Mouse (Mus musculus): Measurements from ENCODE around the gene Col6a1. TPM values are rescaled to one million over a fixed set of nuclear protein-coding genes. Genes with fewer than 3 reads are reported as not detected.
"Not testable (repeated sequence)": the region's sequence is repeated elsewhere in the genome, so short reads cannot be mapped to it uniquely, and the experiment has no call there.

The Col6a1 gene
- polyA plus RNA-seq, 1 experiment from 2014 or later: 275 TPM

- H3K4me1 ChIP-seq (ENCODE audit: control insufficient read depth, insufficient read depth, low read length): no peaks in the 10 kb centered on the region
- H3K4me2 ChIP-seq (replicated peaks; ENCODE audit: low read depth, low read length): no peak overlapping the region
- ATAC-seq (ENCODE audit: insufficient number of reproducible peaks, insufficient read depth, low FRiP score, low read depth): no peak
- no peaks in the 10 kb centered on the region; the same call in 1 of the 2 replicates for H3K9me3 ChIP-seq (ENCODE audit: control insufficient read depth, low read depth, low read length)
- no peaks in the 10 kb centered on the region for H3K36me3 ChIP-seq (ENCODE audit: control insufficient read depth, insufficient read depth, low read length)
- WGBS: 91% methylated on average over 3 of the region's 3 CpGs
- H3K9ac ChIP-seq (replicated peaks; ENCODE audit: low read depth, low read length): no peak overlapping the region
- H3K4me3 ChIP-seq (ENCODE audit: low read depth, low read length): no peak overlapping the region
- H3K27ac ChIP-seq (ENCODE audit: low read length): no peak overlapping the region
- no peaks in the 10 kb centered on the region for H3K27me3 ChIP-seq (ENCODE audit: control insufficient read depth, insufficient read depth, low read length)
Measured at GRCm38 (mm10) chr10:76753640-76754039, 27.7 kb upstream of the Col6a1 start.

DNA sequence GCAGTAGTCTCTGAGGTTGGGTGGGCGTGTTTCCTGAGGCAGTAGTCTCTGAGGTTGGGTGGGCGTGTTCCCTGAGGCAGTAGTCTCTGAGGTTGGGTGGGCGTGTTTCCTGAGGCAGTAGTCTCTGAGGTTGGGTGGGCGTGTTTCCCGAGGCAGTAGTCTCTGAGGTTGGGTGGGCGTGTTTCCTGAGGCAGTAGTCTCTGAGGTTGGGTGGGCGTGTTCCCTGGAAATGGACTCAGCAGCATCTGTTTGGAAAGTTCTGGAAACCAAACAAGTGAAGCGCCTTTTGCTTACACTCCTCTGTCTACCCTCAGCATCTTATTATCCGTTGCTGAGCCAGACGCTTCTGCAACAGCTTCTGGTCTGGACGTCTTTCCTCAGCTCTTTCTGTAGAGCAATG, 18.3 kb upstream of the Col6a1 start:
- ATAC-seq (ENCODE audit: insufficient number of reproducible peaks, insufficient read depth, low FRiP score, low read depth); H3K4me1 ChIP-seq (ENCODE audit: control insufficient read depth, insufficient read depth, low read length); H3K9me3 ChIP-seq (ENCODE audit: control insufficient read depth, low read depth, low read length); H3K27me3 ChIP-seq (ENCODE audit: control insufficient read depth, insufficient read depth, low read length); H3K4me2 ChIP-seq (replicated peaks; ENCODE audit: low read depth, low read length); H3K36me3 ChIP-seq (ENCODE audit: control insufficient read depth, insufficient read depth, low read length); H3K9ac ChIP-seq (replicated peaks; ENCODE audit: low read depth, low read length); H3K4me3 ChIP-seq (ENCODE audit: low read depth, low read length); H3K27ac ChIP-seq (ENCODE audit: low read length): not testable (repeated sequence)
- WGBS: 45% methylated on average over 11 of the region's 11 CpGs

DNA sequence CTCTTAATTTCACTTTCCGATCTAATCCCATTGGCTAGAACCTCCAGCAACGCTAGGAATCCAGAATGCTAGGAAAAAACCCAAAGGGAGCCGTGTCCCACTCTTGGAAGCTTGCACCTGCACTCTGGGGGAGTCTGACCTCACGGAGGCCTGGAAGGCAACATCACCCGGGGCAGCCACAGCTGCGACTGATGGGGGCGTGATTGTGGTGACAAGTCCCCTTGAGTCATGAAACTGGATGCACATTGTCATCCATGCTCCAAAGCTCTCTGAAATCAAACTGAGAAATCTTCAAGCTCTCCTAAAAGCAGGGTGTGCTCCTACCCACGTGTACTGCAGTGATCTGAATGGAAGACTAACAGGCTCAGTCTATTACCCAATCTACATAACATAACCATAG, 10.8 kb upstream of the Col6a1 start:
- Histone ChIP-seq H3K9me3 (ENCODE audit: control insufficient read depth, low read depth, low read length) (no peaks in the 10 kb centered on the region), H3K27ac (ENCODE audit: low read length) (no peak overlapping the region), H3K36me3 (ENCODE audit: control insufficient read depth, insufficient read depth, low read length) (no peaks in the 10 kb centered on the region), H3K4me1 (ENCODE audit: control insufficient read depth, insufficient read depth, low read length) (peaks cover 24% of the 10 kb centered on the region), H3K9ac (replicated peaks; ENCODE audit: low read depth, low read length) (no peak overlapping the region), H3K4me3 (ENCODE audit: low read depth, low read length) (no peak overlapping the region), H3K4me2 (replicated peaks; ENCODE audit: low read depth, low read length) (no peak overlapping the region), H3K27me3 (ENCODE audit: control insufficient read depth, insufficient read depth, low read length) (no peaks in the 10 kb centered on the region)
- no peak for ATAC-seq (ENCODE audit: insufficient number of reproducible peaks, insufficient read depth, low FRiP score, low read depth)
- WGBS: 63% methylated on average over 8 of the region's 8 CpGs

- Histone ChIP-seq H3K4me3 (ENCODE audit: low read depth, low read length) (no peak overlapping the region), H3K27me3 (ENCODE audit: control insufficient read depth, insufficient read depth, low read length) (no peaks in the 10 kb centered on the region), H3K9me3 (ENCODE audit: control insufficient read depth, low read depth, low read length) (no peaks in the 10 kb centered on the region), H3K4me2 (replicated peaks; ENCODE audit: low read depth, low read length) (no peak overlapping the region), H3K4me1 (ENCODE audit: control insufficient read depth, insufficient read depth, low read length) (peaks cover 31% of the 10 kb centered on the region), H3K27ac (ENCODE audit: low read length) (peak overlapping the region; percentile 15; the same call in 1 of the 2 replicates), H3K9ac (replicated peaks; ENCODE audit: low read depth, low read length) (no peak overlapping the region), H3K36me3 (ENCODE audit: control insufficient read depth, insufficient read depth, low read length) (no peaks in the 10 kb centered on the region)
- peak; percentile 33; the same call in 1 of the 2 replicates for ATAC-seq (ENCODE audit: insufficient number of reproducible peaks, insufficient read depth, low FRiP score, low read depth)
- WGBS: 3% methylated on average over 4 of the region's 4 CpGs
Measured at GRCm38 (mm10) chr10:76734979-76735378, 9.0 kb upstream of the Col6a1 start.

- 0 out of 2 replicates have a peak overlapping the region, but pooled peaks have one; percentile 6 for H3K9ac ChIP-seq (replicated peaks; ENCODE audit: low read depth, low read length)
- H3K4me1 ChIP-seq (ENCODE audit: control insufficient read depth, insufficient read depth, low read length): peaks cover 31% of the 10 kb centered on the region
- ATAC-seq (ENCODE audit: insufficient number of reproducible peaks, insufficient read depth, low FRiP score, low read depth): no peak
- H3K27ac ChIP-seq (ENCODE audit: low read length): peak overlapping the region; percentile 96
- no peaks in the 10 kb centered on the region for H3K9me3 ChIP-seq (ENCODE audit: control insufficient read depth, low read depth, low read length)
- H3K4me2 ChIP-seq (replicated peaks; ENCODE audit: low read depth, low read length): peak overlapping the region; percentile 26
- no peaks in the 10 kb centered on the region for H3K27me3 ChIP-seq (ENCODE audit: control insufficient read depth, insufficient read depth, low read length)
- 30% methylated on average over 3 of the region's 3 CpGs for WGBS
- peak overlapping the region; percentile 9; the same call in 1 of the 2 replicates for H3K4me3 ChIP-seq (ENCODE audit: low read depth, low read length)
- H3K36me3 ChIP-seq (ENCODE audit: control insufficient read depth, insufficient read depth, low read length): no peaks in the 10 kb centered on the region
Measured at GRCm38 (mm10) chr10:76733677-76734068, 7.7 kb upstream of the Col6a1 start.

- ATAC-seq (ENCODE audit: insufficient number of reproducible peaks, insufficient read depth, low FRiP score, low read depth): peak; percentile 85
Measured at GRCm38 (mm10) chr10:76732881-76733676, 7.1 kb upstream of the Col6a1 start.

GRCm38 (mm10) chr10:76732391-76732790, 6.4 kb upstream of the Col6a1 start:
- no peak overlapping the region for H3K4me3 ChIP-seq (ENCODE audit: low read depth, low read length)
- H3K27me3 ChIP-seq (ENCODE audit: control insufficient read depth, insufficient read depth, low read length): no peaks in the 10 kb centered on the region
- peak overlapping the region; percentile 96 for H3K27ac ChIP-seq (ENCODE audit: low read length)
- H3K36me3 ChIP-seq (ENCODE audit: control insufficient read depth, insufficient read depth, low read length): no peaks in the 10 kb centered on the region
- no peak overlapping the region; the same call in 1 of the 2 replicates for H3K9ac ChIP-seq (replicated peaks; ENCODE audit: low read depth, low read length)
- peaks cover 36% of the 10 kb centered on the region for H3K4me1 ChIP-seq (ENCODE audit: control insufficient read depth, insufficient read depth, low read length)
- no peak overlapping the region; the same call in 1 of the 2 replicates for H3K4me2 ChIP-seq (replicated peaks; ENCODE audit: low read depth, low read length)
- 58% methylated on average over 6 of the region's 6 CpGs for WGBS
- no peak for ATAC-seq (ENCODE audit: insufficient number of reproducible peaks, insufficient read depth, low FRiP score, low read depth)
- no peaks in the 10 kb centered on the region for H3K9me3 ChIP-seq (ENCODE audit: control insufficient read depth, low read depth, low read length)

More at GRCm38 (mm10) chr10:76732881-76733676, 7.1 kb upstream of the Col6a1 start:
- Histone ChIP-seq H3K36me3 (ENCODE audit: control insufficient read depth, insufficient read depth, low read length) (no peaks in the 10 kb centered on the region), H3K27ac (ENCODE audit: low read length) (peak overlapping the region; percentile 96), H3K4me1 (ENCODE audit: control insufficient read depth, insufficient read depth, low read length) (peaks cover 33% of the 10 kb centered on the region), H3K4me3 (ENCODE audit: low read depth, low read length) (peak overlapping the region; percentile 9; the same call in 1 of the 2 replicates), H3K9me3 (ENCODE audit: control insufficient read depth, low read depth, low read length) (no peaks in the 10 kb centered on the region), H3K4me2 (replicated peaks; ENCODE audit: low read depth, low read length) (peak overlapping the region; percentile 26), H3K27me3 (ENCODE audit: control insufficient read depth, insufficient read depth, low read length) (no peaks in the 10 kb centered on the region), H3K9ac (replicated peaks; ENCODE audit: low read depth, low read length) (0 out of 2 replicates have a peak overlapping the region, but pooled peaks have one; percentile 6)
- WGBS: 7% methylated on average over 17 of the region's 17 CpGs

GRCm38 (mm10) chr10:76731621-76732239, 5.8 kb upstream of the Col6a1 start:
- no peak overlapping the region for H3K4me3 ChIP-seq (ENCODE audit: low read depth, low read length)
- H3K9ac ChIP-seq (replicated peaks; ENCODE audit: low read depth, low read length): no peak overlapping the region; the same call in 1 of the 2 replicates
- H3K36me3 ChIP-seq (ENCODE audit: control insufficient read depth, insufficient read depth, low read length): no peaks in the 10 kb centered on the region
- no peak for ATAC-seq (ENCODE audit: insufficient number of reproducible peaks, insufficient read depth, low FRiP score, low read depth)
- peak overlapping the region; percentile 96 for H3K27ac ChIP-seq (ENCODE audit: low read length)
- no peaks in the 10 kb centered on the region for H3K9me3 ChIP-seq (ENCODE audit: control insufficient read depth, low read depth, low read length)
- peaks cover 36% of the 10 kb centered on the region for H3K4me1 ChIP-seq (ENCODE audit: control insufficient read depth, insufficient read depth, low read length)
- WGBS: 61% methylated on average over 20 of the region's 20 CpGs
- H3K4me2 ChIP-seq (replicated peaks; ENCODE audit: low read depth, low read length): no peak overlapping the region
- H3K27me3 ChIP-seq (ENCODE audit: control insufficient read depth, insufficient read depth, low read length): no peaks in the 10 kb centered on the region

All from stomach, embryonic 14.5 days (tissue).